Comparison of ENCODE assay signal across 25 mouse cellular contexts in genomic region chr5:123788976-123789375, GRCm38 (mm10). TPM values are rescaled to one million over a fixed set of nuclear protein-coding genes. Genes with fewer than 3 reads are reported as not detected.
DNase-seq lines count a peak whose midpoint lies in the region; ATAC-seq and TF ChIP-seq lines count a peak whose summit lies in the region.
"Had no signal": no experiment of that assay in that cellular context is flagged by ENCODE, and none has a peak within 500 bp of the region (broad histone marks: within the 10 kb centered on the region; RNA-seq: fewer than 3 reads in every experiment).

No protein-coding gene starts in this region.

- no peaks in the 10 kb centered on the region for H3K4me1 ChIP-seq in lung, postnatal 0 days (ENCODE audit: insufficient read depth, low read depth, low read length)
- no peaks in the 10 kb centered on the region for H3K4me1 ChIP-seq in lung, adult 2 months (ENCODE audit: control insufficient read depth, insufficient read depth, low read length)
- H3K4me1 ChIP-seq in stomach, postnatal 0 days (replicated peaks; ENCODE audit: control insufficient read depth, insufficient read depth) = no peaks in the 10 kb centered on the region
- H3K4me1 ChIP-seq: embryonic facial prominence, embryonic 15.5 days; forebrain, embryonic 10.5 days; heart, embryonic 10.5 days; hindbrain, embryonic 13.5 days; intestine, embryonic 15.5 days; limb, embryonic 12.5 days; neural tube, embryonic 15.5 days; stomach, embryonic 15.5 days had no signal

- TF ChIP-seq POLR2A in lung, adult 2 months (IDR thresholded peaks at IDR 0.05; ENCODE audit: borderline replicate concordance, extremely low read depth, low read depth, low read length) = no peak

- H3K36me3 ChIP-seq in lung, postnatal 0 days (ENCODE audit: insufficient read depth, low read length) = no peaks in the 10 kb centered on the region
- H3K36me3 ChIP-seq in stomach, postnatal 0 days (ENCODE audit: control insufficient read depth, insufficient read depth, low read length) = peaks cover 8% of the 10 kb centered on the region; the same call in 1 of the 2 replicates
- H3K36me3 ChIP-seq: neural tube, embryonic 15.5 days had no signal

- H3K27me3 ChIP-seq in lung, postnatal 0 days (replicated peaks; ENCODE audit: insufficient read depth, low read length) = no peaks in the 10 kb centered on the region
- H3K27me3 ChIP-seq in stomach, postnatal 0 days (ENCODE audit: control insufficient read depth, insufficient read depth, low read length) = no peaks in the 10 kb centered on the region
- H3K27me3 ChIP-seq: embryonic facial prominence, embryonic 15.5 days; hindbrain, embryonic 13.5 days; intestine, embryonic 15.5 days; limb, embryonic 12.5 days; neural tube, embryonic 15.5 days; stomach, embryonic 15.5 days had no signal

- WGBS in lung, postnatal 0 days = 89% methylated on average over 7 of the region's 7 CpGs
- 93% methylated on average over 7 of the region's 7 CpGs for WGBS in lung, adult 2 months
- WGBS in stomach, postnatal 0 days = 94% methylated on average over 7 of the region's 7 CpGs

- H3K27ac ChIP-seq in lung, postnatal 0 days (ENCODE audit: low read length) = no peak overlapping the region
- no peak overlapping the region for H3K27ac ChIP-seq in stomach, postnatal 0 days (replicated peaks)
- H3K27ac ChIP-seq: embryonic facial prominence, embryonic 15.5 days; forebrain, embryonic 10.5 days; heart, embryonic 10.5 days; hindbrain, embryonic 13.5 days; intestine, embryonic 15.5 days; limb, embryonic 12.5 days; neural tube, embryonic 15.5 days; stomach, embryonic 15.5 days had no signal

- H3K9ac ChIP-seq in lung, postnatal 0 days (replicated peaks; ENCODE audit: low read depth) = no peak overlapping the region
- H3K9ac ChIP-seq in stomach, postnatal 0 days (ENCODE audit: low read length) = no peak overlapping the region
- H3K9ac ChIP-seq: embryonic facial prominence, embryonic 15.5 days; hindbrain, embryonic 13.5 days; intestine, embryonic 15.5 days; limb, embryonic 12.5 days; neural tube, embryonic 15.5 days; stomach, embryonic 15.5 days had no signal

- no peak overlapping the region for H3K4me3 ChIP-seq in lung, postnatal 0 days (ENCODE audit: low read depth, low read length)
- no peak overlapping the region for H3K4me3 ChIP-seq in lung, adult 2 months (replicated peaks; ENCODE audit: extremely low read depth, low read depth, low read length)
- H3K4me3 ChIP-seq in stomach, postnatal 0 days (ENCODE audit: low read depth, low read length) = no peak overlapping the region
- H3K4me3 ChIP-seq: embryonic facial prominence, embryonic 15.5 days; forebrain, embryonic 10.5 days; heart, embryonic 10.5 days; hindbrain, embryonic 13.5 days; intestine, embryonic 15.5 days; limb, embryonic 12.5 days; neural tube, embryonic 15.5 days; stomach, embryonic 15.5 days had no signal

- DNase-seq in CD4-positive, CD25-positive, alpha-beta regulatory T cell, adult 2 months (ENCODE audit: low read depth, low spot score) = peak; percentile 32
- no peak for DNase-seq in lung, postnatal 0 days (ENCODE audit: low spot score)
- no peak for DNase-seq in lung, adult 2 months
- DNase-seq in WW6 (ENCODE audit: low read depth, low spot score) = peak; percentile 29
- DNase-seq in stomach, postnatal 0 days (ENCODE audit: low spot score) = no peak
- DNase-seq in ovary, adult 18-20 months (ENCODE audit: low spot score) = no peak
- DNase-seq in ovary, postnatal 10 days (ENCODE audit: low spot score) = no peak
- DNase-seq: adrenal gland, postnatal 36 days; cerebellum, adult 9-10 months; gastrocnemius, postnatal 36 days; heart, postnatal 10 days; kidney, postnatal 25 days; lung, postnatal 4 days; right cerebral cortex, adult 18-20 months; thymus, postnatal 25 days had no signal

- TF ChIP-seq EP300 in lung, postnatal 0 days (IDR thresholded peaks at IDR 0.05) = no peak
- no peak for TF ChIP-seq EP300 in stomach, postnatal 0 days (optimal IDR thresholded peaks at IDR 0.05)

- ATAC-seq in CD4-positive, CD25-positive, alpha-beta regulatory T cell, adult 4 months = no peak
- ATAC-seq in lung, postnatal 0 days = no peak
- ATAC-seq in stomach, postnatal 0 days (ENCODE audit: low FRiP score, low TSS enrichment) = no peak
- ATAC-seq: intestine, embryonic 15.5 days had no signal

- H3K9me3 ChIP-seq in lung, postnatal 0 days (ENCODE audit: low read length) = no peaks in the 10 kb centered on the region
- no peaks in the 10 kb centered on the region for H3K9me3 ChIP-seq in stomach, postnatal 0 days (ENCODE audit: control insufficient read depth, low read length)
- H3K9me3 ChIP-seq: embryonic facial prominence, embryonic 15.5 days; heart, embryonic 10.5 days; hindbrain, embryonic 13.5 days; intestine, embryonic 15.5 days; limb, embryonic 12.5 days; neural tube, embryonic 15.5 days; stomach, embryonic 15.5 days had no signal

- TF ChIP-seq CTCF in lung, postnatal 0 days (IDR thresholded peaks at IDR 0.05) = peak; percentile 20; the same call in 1 of the 2 replicates
- TF ChIP-seq CTCF in lung, adult 2 months (IDR thresholded peaks at IDR 0.05; ENCODE audit: insufficient read depth, low read length) = no peak
- peak; percentile 43 for TF ChIP-seq CTCF in stomach, postnatal 0 days (IDR thresholded peaks at IDR 0.05; ENCODE audit: low read depth)

- no peak overlapping the region for H3K4me2 ChIP-seq in lung, postnatal 0 days (replicated peaks; ENCODE audit: low read depth, low read length)
- no peak overlapping the region for H3K4me2 ChIP-seq in stomach, postnatal 0 days (replicated peaks; ENCODE audit: low read depth)
- H3K4me2 ChIP-seq: embryonic facial prominence, embryonic 15.5 days; hindbrain, embryonic 13.5 days; intestine, embryonic 15.5 days; limb, embryonic 12.5 days; midbrain, embryonic 11.5 days; neural tube, embryonic 15.5 days; stomach, embryonic 15.5 days had no signal

RNA-seq across cellular contexts. Expression of gene Kntc1, which starts 39.5 kb away (rescaled TPM):
- 1 to 10 TPM; 2.8 to 4.2 TPM for polyA plus RNA-seq in CD4-positive, CD25-positive, alpha-beta regulatory T cell, adult 4 months (2017; shearing (Covaris generic))
- polyA plus RNA-seq in lung, postnatal 0 days (2015; fragmentation: Nextera tagmentation; extraction: Ambion mirVana) = 0.92 and 2.9 TPM in 2 replicates
- polyA plus RNA-seq in lung, adult 2 months (2012; rRNA removed) = 0.34 and 1.3 TPM in 2 replicates
- 3.9 and 4.9 TPM in 2 replicates for polyA plus RNA-seq in stomach, postnatal 0 days (2015; fragmentation: Nextera tagmentation; extraction: Ambion mirVana)

RNA-seq across cellular contexts. Expression of gene Rsrc2, which starts 39.8 kb away (rescaled TPM):
- 100 to 1,000 TPM; 160 to 180 TPM for polyA plus RNA-seq in CD4-positive, CD25-positive, alpha-beta regulatory T cell, adult 4 months (2017; shearing (Covaris generic))
- 96.7 and 102 TPM in 2 replicates for polyA plus RNA-seq in lung, postnatal 0 days (2015; fragmentation: Nextera tagmentation; extraction: Ambion mirVana)
- polyA plus RNA-seq in lung, adult 2 months (2012; rRNA removed) = 8.7 and 16.0 TPM in 2 replicates
- polyA plus RNA-seq in stomach, postnatal 0 days (2015; fragmentation: Nextera tagmentation; extraction: Ambion mirVana) = 59.5 and 67.8 TPM in 2 replicates

Comparison
In these comparisons a context has a peak if more than half of its experiments do, and no peak if none do; other contexts are left out.
1. DNase-seq: peak in CD4-positive, CD25-positive, alpha-beta regulatory T cell, adult 2 months (single experiment) and WW6 (single experiment); none in lung, postnatal 0 days (single experiment), lung, adult 2 months (single experiment), stomach, postnatal 0 days (single experiment), ovary, adult 18-20 months (single experiment) and ovary, postnatal 10 days (single experiment).